Mouse (Mus musculus) testis, adult 2 months (tissue): Measurements from ENCODE around the gene Tesk2.

Source experiments
- CTCF ChIP-seq: fragments of 200-500 bp; IDR thresholded peaks from 2 replicates; pipeline ENCODE4 v1.5.1; 2012; ENCODE audit warnings: low read depth, mild to moderate bottlenecking, inconsistent platforms, low read length, moderate library complexity; ENCODE audit not compliant: control insufficient read depth, insufficient read depth, insufficient replicate concordance
- POLR2A ChIP-seq: fragments of 200-500 bp; IDR thresholded peaks from 2 replicates; pipeline ENCODE4 v1.6.1; 2012; ENCODE audit warnings: low read depth, mild to moderate bottlenecking, inconsistent platforms, low read length, moderate library complexity; ENCODE audit not compliant: control insufficient read depth

DNA sequence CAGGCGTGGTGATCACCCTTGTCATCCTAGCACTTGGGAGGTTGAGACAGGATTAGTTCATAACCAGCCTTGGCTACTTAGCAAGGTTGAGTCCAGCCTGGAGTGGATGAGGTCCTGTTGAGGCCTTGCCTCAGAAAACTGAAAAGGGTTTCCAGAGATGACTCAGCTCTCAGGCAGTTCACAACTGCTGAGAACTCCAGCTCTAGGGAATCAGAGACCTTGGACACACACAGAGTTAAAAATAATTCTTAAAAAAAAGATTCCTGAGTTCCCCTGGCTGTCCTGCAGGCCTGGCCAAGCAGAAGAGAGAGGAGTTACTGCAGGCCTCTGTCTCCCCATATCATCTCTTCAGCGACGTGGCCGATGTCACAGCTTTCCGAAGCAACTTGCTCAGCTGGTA lies 94.5 kb downstream of the Tesk2 start:
- TF ChIP-seq CTCF = no peak
- TF ChIP-seq POLR2A = no peak
